Mouse (Mus musculus): ENCODE measurements around the gene Cryzl2.

The Cryzl2 gene

GRCm38 (mm10) chr1:157443723-157444561 is 14.4 kb upstream of the Cryzl2 start:
- DNase-seq (ENCODE audit: low spot score): no peak

- no peak for DNase-seq (ENCODE audit: low spot score)
Measured at GRCm38 (mm10) chr1:157444632-157445300, 13.6 kb upstream of the Cryzl2 start.

GRCm38 (mm10) chr1:157445398-157445910 is 12.9 kb upstream of the Cryzl2 start:
- no peak for DNase-seq (ENCODE audit: low spot score)

GRCm38 (mm10) chr1:157446325-157446724 is 12.1 kb upstream of the Cryzl2 start:
- no peak for DNase-seq (ENCODE audit: low spot score)

- DNase-seq (ENCODE audit: low spot score): no peak
Measured at GRCm38 (mm10) chr1:157447142-157447541, 11.2 kb upstream of the Cryzl2 start.

GRCm38 (mm10) chr1:157448164-157448804 is 10.1 kb upstream of the Cryzl2 start:
- DNase-seq (ENCODE audit: low spot score): no peak

GRCm38 (mm10) chr1:157448805-157449188 is 9.6 kb upstream of the Cryzl2 start:
- DNase-seq (ENCODE audit: low spot score): no peak

- DNase-seq (ENCODE audit: low spot score): no peak
Measured at GRCm38 (mm10) chr1:157449532-157449931, 8.8 kb upstream of the Cryzl2 start.

- peak; percentile 25 for DNase-seq (ENCODE audit: low spot score)
Measured at GRCm38 (mm10) chr1:157449981-157450636, 8.3 kb upstream of the Cryzl2 start.

GRCm38 (mm10) chr1:157452284-157452683 is 6.1 kb upstream of the Cryzl2 start:
- DNase-seq (ENCODE audit: low spot score): no peak

- no peak for DNase-seq (ENCODE audit: low spot score)
Measured at GRCm38 (mm10) chr1:157452759-157453549, 5.4 kb upstream of the Cryzl2 start.

- DNase-seq (ENCODE audit: low spot score): peak; percentile 66
Measured at GRCm38 (mm10) chr1:157454876-157455275, 3.5 kb upstream of the Cryzl2 start.

- no peak for DNase-seq (ENCODE audit: low spot score)
Measured at GRCm38 (mm10) chr1:157457789-157458188, 588 bp upstream of the Cryzl2 start.

- DNase-seq (ENCODE audit: low spot score): no peak
Measured at GRCm38 (mm10) chr1:157459904-157460303, 1.5 kb downstream of the Cryzl2 start.

- DNase-seq (ENCODE audit: low spot score): no peak
Measured at GRCm38 (mm10) chr1:157461276-157461675, 2.9 kb downstream of the Cryzl2 start.

- DNase-seq (ENCODE audit: low spot score): no peak
Measured at GRCm38 (mm10) chr1:157462336-157462735, 4.0 kb downstream of the Cryzl2 start.

- DNase-seq (ENCODE audit: low spot score): no peak
Measured at GRCm38 (mm10) chr1:157465194-157465593, 6.8 kb downstream of the Cryzl2 start.

- no peak for DNase-seq (ENCODE audit: low spot score)
Measured at GRCm38 (mm10) chr1:157467866-157468265, 9.5 kb downstream of the Cryzl2 start.

GRCm38 (mm10) chr1:157470761-157471386 is 12.5 kb downstream of the Cryzl2 start:
- DNase-seq (ENCODE audit: low spot score): no peak

- no peak for DNase-seq (ENCODE audit: low spot score)
Measured at GRCm38 (mm10) chr1:157472716-157473115, 14.3 kb downstream of the Cryzl2 start.

GRCm38 (mm10) chr1:157474865-157475264 is 16.5 kb downstream of the Cryzl2 start:
- DNase-seq (ENCODE audit: low spot score): no peak
